Mouse (Mus musculus) E14TG2a.4 (cell line): ENCODE data around the gene Pilrb1.

Experiments used
- CTCF ChIP-seq: conservative IDR thresholded peaks from 2 replicates; pipeline ENCODE4 v1.5.1; 2014; ENCODE audit warnings: low read length
- NANOG ChIP-seq: IDR thresholded peaks from 2 replicates; pipeline ENCODE4 v1.6.1; 2014; ENCODE audit warnings: borderline replicate concordance, low read length, mixed read lengths
- POU5F1 ChIP-seq: IDR thresholded peaks from 2 replicates; pipeline ENCODE4 v1.6.1; 2014; ENCODE audit warnings: low read length, borderline replicate concordance

DNA sequence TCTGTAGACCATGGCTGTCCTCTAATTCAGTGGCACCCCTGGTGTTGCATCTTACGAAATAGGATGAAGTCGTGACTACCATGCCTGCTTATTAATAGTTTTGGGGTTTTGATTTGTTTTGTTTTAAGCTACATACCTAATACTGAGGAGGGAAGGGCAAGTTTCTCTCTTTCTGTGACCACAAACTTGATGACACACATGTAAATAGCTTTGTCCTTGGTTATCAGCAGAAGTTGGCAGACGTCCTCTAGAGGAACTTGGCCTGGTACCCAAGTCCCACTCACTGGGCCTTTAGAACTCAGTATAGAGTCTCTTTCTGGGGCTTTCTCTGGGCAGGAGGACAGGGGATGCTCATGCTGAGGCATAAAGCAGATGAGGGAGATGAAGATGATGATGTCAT is 25.4 kb upstream of the Pilrb1 start:
- TF ChIP-seq CTCF = no peak
- TF ChIP-seq NANOG = no peak
- TF ChIP-seq POU5F1 = no peak
